Mouse (Mus musculus) gastrocnemius, postnatal 14 days (tissue): ENCODE measurements around the gene Mip. TPM values are rescaled to one million over a fixed set of nuclear protein-coding genes. Genes with fewer than 3 reads are reported as not detected.
"Not testable (repeated sequence)": the region's sequence is repeated elsewhere in the genome, so short reads cannot be mapped to it uniquely, and the experiment has no call there.

ENCODE experiments used
- DNase-seq: peaks from one replicate; pipeline ENCODE4 v3.0.0; 2021; ENCODE audit warnings: mixed read lengths
- intact Hi-C: fragments of 180-260 bp; cut with DNase I; formaldehyde crosslinking; loops from one replicate; pipeline ENCODE4 v1.15.1; 2025; ENCODE audit warnings: low total_unique reads
- total RNA-seq, 2 experiments: library from RNA; stranded (reverse); gene quantifications; 2 replicates each; pipeline ENCODE4 v1.2.3; 2021

Gene Mip
- total RNA-seq, 2 experiments from 2014 or later: not detected

GRCm38 (mm10) chr10:128209311-128210009 is 16.2 kb upstream of the Mip start:
- intact Hi-C loops: loop anchor here (5.0 kb wide), 1 partner anchor 73 kb away; no protein-coding TSS in a partner anchor
- DNase-seq: no peak

- no peak for DNase-seq
- intact Hi-C loops: loop anchor here (5.0 kb wide), 1 partner anchor 72 kb away; no protein-coding TSS in a partner anchor
These were observed 15.5 kb upstream of the Mip start for GRCm38 (mm10) chr10:128210131-128210530.

DNA sequence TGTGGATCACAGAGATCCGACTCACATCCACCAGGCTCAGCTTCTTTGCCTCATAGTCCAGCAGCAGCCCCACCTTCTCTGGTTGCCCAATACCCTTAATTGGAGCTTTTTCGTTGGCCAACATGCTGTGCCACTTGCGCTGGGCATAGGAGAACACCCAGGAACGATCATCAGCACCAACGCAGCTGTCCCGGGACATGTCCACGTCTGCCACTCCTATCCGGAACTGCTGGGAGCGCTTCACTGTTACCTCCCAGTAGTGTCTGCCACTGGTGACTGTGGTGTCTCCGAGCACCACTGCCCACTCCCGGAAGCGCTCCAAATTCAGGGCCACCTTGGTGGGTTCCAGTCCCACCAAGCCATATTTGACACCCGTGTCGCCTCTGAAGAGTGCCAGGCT is 14.7 kb upstream of the Mip start:
- intact Hi-C loops: loop anchor here (5.0 kb wide), 1 partner anchor 71 kb away; no protein-coding TSS in a partner anchor
- no peak for DNase-seq

DNA sequence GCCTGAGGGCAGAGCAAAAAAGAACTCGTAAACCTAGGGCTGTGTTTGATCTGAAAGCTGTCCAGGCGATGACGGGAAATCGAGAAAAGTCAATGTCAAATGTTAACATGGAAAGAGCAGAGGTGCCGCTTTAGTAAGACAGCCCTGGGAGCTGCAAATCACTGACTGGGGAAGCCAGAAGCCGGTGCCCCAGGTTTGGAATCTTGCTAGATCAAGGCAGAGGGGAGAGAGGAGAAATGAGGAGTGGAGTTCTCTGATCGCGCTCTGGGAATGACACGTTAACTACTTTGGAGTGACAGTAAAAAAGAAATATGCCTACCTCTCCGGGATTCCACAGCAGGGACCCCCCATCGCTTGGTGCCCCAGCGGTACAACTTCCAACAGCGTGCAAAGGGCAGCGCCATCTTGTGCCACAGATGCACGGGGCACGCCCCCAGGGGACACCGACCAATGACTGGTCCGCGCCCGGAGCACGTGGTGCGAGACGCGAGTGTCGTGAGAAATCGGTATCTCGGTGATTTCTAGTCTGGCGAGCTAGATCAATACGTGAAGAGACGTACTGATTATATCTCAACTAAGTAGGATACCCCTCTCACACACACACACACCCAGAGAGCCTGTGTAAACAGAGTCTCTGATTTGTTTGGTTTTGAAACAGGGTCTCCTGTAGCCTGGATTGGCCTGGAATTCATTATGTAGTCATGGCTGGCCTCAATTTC is 14.1 kb upstream of the Mip start, which contains the start of gene Spryd4:
Gene Spryd4 (minus strand): TSS at position 418 of the 719 bp plus-strand sequence.
- intact Hi-C loops: loop anchor here (5.0 kb wide), 1 partner anchor 71 kb away; no protein-coding TSS in a partner anchor
- peak; percentile 94 for DNase-seq

- intact Hi-C loops: loop anchor here (5.0 kb wide), 1 partner anchor 70 kb away; no protein-coding TSS in a partner anchor
- no peak for DNase-seq
These were observed 13.5 kb upstream of the Mip start for GRCm38 (mm10) chr10:128212148-128212547.

GRCm38 (mm10) chr10:128212871-128213323 is 12.7 kb upstream of the Mip start:
- intact Hi-C loops: loop anchor here (5.0 kb wide), 1 partner anchor 69 kb away; no protein-coding TSS in a partner anchor
- DNase-seq: peak; percentile 41

GRCm38 (mm10) chr10:128214112-128214511 is 11.5 kb upstream of the Mip start:
- intact Hi-C loops: loop anchor here (5.0 kb wide), 1 partner anchor 68 kb away; no protein-coding TSS in a partner anchor
- not testable (repeated sequence) for DNase-seq

GRCm38 (mm10) chr10:128214981-128215380 is 10.7 kb upstream of the Mip start:
- DNase-seq: no peak
- intact Hi-C loops: loop anchor here (5.0 kb wide), 1 partner anchor 67 kb away; no protein-coding TSS in a partner anchor

DNA sequence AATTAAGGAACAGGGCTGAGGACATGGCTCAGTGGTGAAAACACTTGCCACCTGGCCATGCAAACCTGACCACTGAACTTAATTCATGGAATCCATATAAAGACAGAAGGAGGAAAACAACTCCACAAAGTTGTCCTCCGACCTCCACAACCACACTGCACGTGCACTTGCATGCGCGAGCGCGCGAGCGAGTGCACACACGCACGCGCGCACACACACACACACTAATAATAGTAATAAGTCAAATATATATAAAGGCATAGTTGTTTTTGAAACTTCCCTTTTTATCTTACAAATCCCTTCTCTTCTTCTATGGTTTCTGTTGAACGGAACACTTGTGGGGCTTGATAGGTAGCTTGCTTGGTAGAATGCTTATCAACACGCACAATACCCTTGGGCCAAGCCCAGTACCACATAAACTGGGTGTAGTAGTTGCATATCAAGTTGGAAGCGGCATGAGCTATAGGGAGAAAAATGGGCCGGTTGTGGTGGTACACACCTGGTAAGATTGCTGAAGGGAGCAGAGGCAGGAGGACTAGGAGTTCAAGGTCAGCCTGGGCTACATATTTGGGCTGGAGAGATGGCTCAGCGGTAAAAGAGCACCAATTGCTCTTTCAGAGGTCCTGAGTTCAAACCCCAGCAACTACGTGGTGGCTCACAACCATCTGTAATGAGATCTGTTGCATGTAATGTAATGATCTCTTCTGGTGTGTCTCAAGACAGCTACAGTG is 7.1 kb upstream of the Mip start:
- DNase-seq: no peak
- intact Hi-C loops: no loop called here

GRCm38 (mm10) chr10:128221533-128222286 is 3.9 kb upstream of the Mip start:
- intact Hi-C loops: no loop called here
- DNase-seq: no peak

GRCm38 (mm10) chr10:128225064-128225463 is 574 bp upstream of the Mip start:
- DNase-seq: no peak
- intact Hi-C loops: no loop called here

DNA sequence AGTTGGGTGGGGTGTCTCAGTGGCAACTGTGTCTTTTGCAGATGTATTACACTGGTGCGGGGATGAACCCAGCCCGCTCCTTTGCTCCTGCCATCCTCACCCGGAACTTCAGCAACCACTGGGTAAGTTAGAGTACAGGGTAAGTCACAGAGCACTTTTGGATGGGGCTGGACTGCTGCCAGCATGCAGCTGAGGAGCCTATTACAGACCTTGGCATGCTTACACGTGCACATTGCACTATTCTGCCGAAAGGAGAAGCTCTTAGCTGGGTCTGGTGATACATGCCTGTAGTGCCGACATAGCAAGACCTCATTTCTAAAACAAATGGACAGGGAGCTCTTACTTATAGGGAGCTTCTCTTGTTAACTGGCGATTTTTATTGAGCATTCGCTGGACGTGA is 2.0 kb downstream of the Mip start:
- no peak for DNase-seq
- intact Hi-C loops: no loop called here

- intact Hi-C loops: no loop called here
- DNase-seq: no peak
These were observed 2.4 kb downstream of the Mip start for GRCm38 (mm10) chr10:128228009-128228408.

DNA sequence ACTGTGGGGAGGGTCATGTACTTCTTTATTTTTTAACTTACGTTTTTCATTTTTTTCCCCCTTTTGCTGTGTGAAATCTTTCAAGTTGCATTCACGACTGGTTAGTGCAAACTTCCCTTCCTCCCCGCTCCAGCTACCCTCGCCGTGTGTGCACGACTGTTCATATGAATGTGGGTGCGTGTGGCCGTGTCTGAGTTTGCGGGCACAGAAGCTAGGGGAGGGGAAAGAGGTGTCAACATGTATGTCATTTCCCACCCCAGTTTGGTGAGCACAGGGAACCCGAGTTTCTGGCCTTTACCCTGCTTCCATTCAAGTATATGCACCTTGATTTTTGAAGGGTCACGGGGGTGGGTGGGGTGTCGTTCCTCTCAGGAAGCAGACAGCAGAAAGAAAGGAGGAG is 4.9 kb downstream of the Mip start:
- DNase-seq: no peak
- intact Hi-C loops: no loop called here

DNA sequence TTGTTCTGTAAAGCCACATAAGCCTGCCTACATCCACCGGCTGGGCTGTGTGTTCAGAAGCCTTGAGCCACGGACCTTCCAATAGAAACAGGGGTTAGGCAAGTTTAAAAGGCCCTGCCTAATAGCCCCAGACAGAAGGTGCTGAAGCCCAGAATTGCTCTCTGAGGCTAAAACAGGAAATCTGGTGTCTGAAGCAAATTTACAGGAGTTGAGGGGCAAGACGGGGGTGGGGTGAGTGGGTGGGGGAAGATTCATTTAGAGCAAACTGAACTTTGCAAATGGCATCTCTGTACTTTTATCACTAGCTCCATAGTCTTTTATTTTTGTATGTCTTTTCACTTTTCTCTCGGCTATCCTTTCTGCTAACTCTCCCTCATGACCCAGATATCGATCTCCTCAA is 5.5 kb downstream of the Mip start:
- DNase-seq: no peak
- intact Hi-C loops: no loop called here

DNA sequence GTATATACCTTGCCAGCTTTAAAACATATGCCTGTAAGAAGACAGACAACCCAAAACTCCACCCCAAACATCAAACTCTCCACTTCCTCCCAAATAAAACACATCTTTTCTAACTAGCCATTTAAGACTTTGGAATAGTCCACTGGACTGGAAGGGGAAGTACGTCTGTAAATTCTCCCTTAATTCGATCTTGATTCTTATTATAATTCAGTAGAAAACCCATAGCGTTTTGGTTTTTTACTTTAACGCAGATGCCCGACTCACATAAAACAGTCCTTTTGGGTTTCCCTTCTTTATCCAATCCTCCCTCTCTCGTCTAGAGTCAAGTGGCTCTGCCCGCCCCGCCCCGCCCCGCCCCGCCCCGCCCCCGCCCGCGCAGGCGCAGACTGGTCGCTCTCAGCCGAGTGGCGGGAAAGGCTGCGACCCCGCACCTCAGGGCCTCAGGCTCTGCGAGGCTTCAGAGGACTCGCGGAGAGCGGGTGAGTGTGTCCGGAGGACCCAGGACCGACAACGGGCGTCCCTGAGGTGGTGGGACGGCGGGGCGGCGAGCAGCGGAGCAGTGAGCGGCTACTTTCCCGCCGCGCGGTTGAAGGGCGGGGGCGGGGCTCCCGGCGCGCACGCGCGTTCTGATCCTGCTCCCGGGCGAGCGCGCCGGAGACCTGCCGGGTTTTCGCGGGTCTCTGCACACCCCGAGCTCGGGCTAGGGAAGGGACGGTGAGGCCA is 6.2 kb downstream of the Mip start, which contains the start of gene Timeless:
Gene Timeless (plus strand): TSS at position 369 of the 723 bp plus-strand sequence.
- intact Hi-C loops: no loop called here

DNA sequence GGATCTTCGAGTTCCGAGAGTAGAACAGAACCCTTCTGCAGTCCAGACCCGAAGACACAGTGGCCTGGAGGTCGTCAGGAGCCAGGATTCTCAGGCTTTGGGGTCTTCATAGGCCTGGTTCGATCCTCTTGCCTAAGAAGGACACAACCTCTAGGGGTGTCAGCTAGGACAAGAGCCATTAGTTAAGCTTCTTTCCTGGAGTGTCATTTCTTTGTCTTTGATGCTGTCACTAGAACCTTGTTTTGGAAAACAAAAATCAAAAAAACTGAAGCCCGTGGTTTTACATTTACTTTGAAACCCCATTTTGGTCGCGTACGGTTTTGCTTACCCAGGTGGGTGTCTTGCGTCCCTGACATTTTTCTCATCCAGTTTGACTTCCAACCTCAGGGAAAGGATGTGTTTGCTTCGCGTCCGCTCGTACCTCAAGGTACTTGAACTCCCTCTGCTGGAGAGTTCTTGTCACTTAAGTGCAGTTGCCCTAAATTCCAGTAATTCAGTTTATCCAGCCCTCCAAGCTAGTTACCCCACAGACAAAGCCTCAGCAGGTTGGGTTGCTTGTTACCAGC is 6.9 kb downstream of the Mip start:
- peak; percentile 29 for DNase-seq
- intact Hi-C loops: no loop called here

More for the DNA sequence above, 6.2 kb downstream of the Mip start, which contains the start of gene Timeless:
- peak; percentile 86 for DNase-seq

DNA sequence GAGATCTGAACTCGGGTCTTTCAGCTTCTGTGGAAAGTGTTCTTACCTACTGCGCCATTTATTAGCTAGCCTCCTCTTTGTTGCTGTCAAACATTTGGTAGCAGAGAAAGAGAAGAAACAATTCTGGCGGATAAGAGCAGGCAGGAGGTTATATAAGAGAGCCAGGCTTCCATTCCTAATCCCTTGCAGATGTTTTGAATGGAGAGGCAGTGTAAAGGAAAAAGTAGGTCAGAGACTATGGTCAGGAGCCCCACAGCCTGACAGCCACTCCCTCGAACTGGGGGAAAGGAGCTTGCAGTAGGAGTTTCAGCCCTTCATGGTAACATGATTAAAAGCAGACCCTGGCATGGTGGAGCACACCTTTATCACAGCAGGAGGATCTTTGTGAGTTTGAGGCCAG is 10.7 kb downstream of the Mip start:
- intact Hi-C loops: no loop called here
- no peak for DNase-seq
